Mouse (Mus musculus) E14TG2a.4 (cell line): ENCODE data around the gene Ces2a.

ENCODE experiments used
- CTCF ChIP-seq: conservative IDR thresholded peaks from 2 replicates; pipeline ENCODE4 v1.5.1; 2014; ENCODE audit warnings: low read length
- NANOG ChIP-seq: IDR thresholded peaks from 2 replicates; pipeline ENCODE4 v1.6.1; 2014; ENCODE audit warnings: borderline replicate concordance, low read length, mixed read lengths

GRCm38 (mm10) chr8:104761126-104761525, 27.3 kb downstream of the Ces2a start:
- no peak for TF ChIP-seq CTCF
- TF ChIP-seq NANOG = no peak
